Mouse (Mus musculus) lung, adult 2 months (tissue): Measurements from ENCODE around the gene Cwc27. TPM values are rescaled to one million over a fixed set of nuclear protein-coding genes. Genes with fewer than 3 reads are reported as not detected.

ENCODE experiments used
- DNase-seq: peaks from one replicate; pipeline ENCODE4 v3.0.0; 2022
- H3K4me1 ChIP-seq: fragments of 200-500 bp; 2 replicates; pipeline ENCODE4 v1.6.1; 2011; ENCODE audit warnings: low read length; ENCODE audit not compliant: control insufficient read depth, insufficient read depth
- H3K4me3 ChIP-seq: fragments of 200-500 bp; replicated peaks from 2 replicates; pipeline ENCODE3; 2011; ENCODE audit warnings: low read depth, mild to moderate bottlenecking, control low read depth, low read length; ENCODE audit errors: extremely low read depth
- CTCF ChIP-seq: fragments of 200-500 bp; IDR thresholded peaks from 2 replicates; pipeline ENCODE4 v1.5.1; 2011; ENCODE audit warnings: mild to moderate bottlenecking, low read length, control low read depth; ENCODE audit not compliant: insufficient read depth
- POLR2A ChIP-seq: fragments of 200-500 bp; IDR thresholded peaks from 2 replicates; pipeline ENCODE4 v1.6.1; 2011; ENCODE audit warnings: low read depth, mild to moderate bottlenecking, control low read depth, low read length, borderline replicate concordance; ENCODE audit errors: extremely low read depth
- WGBS: fragments of 180-500 bp; shearing (Covaris S2); methylation state at CpG from one replicate; pipeline ENCODE4 v1.1.7; 2018; 5-methylcytosine and 5-hydroxymethylcytosine counted together
- polyA plus RNA-seq: library from polyadenylated mRNA; depleted of rRNA; stranded (reverse); fragments of >200 nt; gene quantifications from 2 replicates; pipeline ENCODE4 v1.2.3, GENCODE M21; 2012

Cwc27 gene
- polyA plus RNA-seq, 1 experiment, result 2.4 TPM

DNA sequence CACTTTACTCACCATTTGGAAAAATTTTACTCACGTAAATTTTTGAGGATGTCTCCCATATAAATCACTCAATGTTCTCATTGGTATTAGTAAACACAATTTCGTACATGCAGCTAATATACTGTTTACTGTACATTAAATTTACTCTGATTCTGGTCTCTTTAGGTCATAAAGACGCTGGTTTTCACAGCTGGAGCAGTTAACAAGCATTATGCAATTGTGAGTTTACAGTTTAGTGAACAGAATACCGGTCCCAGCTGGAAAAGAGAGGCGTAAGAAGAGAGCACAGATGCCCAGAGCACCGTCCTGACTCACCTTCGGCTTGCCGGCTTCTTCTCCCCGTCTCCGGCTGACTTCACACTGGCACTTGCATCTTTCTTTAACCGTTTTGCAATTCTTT lies 24.8 kb downstream of the Cwc27 start, which contains the start of gene Srek1ip1:
Gene Srek1ip1, plus strand, starts transcription at position 301 of the 400 bp plus-strand sequence.
- Histone ChIP-seq H3K4me3 (no peak within 1 kb of the TSS), H3K4me1 (no peaks in the 10 kb centered on the region; the same call in 1 of the 2 replicates)
- no peak for DNase-seq
- no peak for TF ChIP-seq POLR2A
- no peak for TF ChIP-seq CTCF
- 90% methylated on average over 11 of the region's 11 CpGs for WGBS

DNA sequence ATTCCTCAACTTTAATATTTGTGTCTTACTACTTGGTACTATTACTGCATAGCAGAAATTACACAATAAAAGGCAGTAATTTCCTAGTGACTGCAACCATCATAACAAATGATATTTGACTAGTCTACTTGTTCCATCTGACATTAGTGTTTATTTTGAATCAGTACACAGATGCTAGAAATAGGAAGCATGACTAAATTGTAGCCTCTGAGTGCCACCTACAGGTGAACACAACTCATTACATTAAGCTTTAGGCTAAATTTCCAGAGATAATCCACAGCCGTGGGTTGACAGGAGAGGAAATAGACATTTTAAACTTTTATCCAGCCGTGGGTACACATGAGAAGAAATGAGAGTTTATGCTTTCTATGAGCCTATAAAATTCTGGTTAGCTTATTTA lies 27.3 kb downstream of the Cwc27 start:
- no peak overlapping the region for H3K4me3 ChIP-seq
- 10% methylated on average over 2 of the region's 2 CpGs for WGBS
- no peaks in the 10 kb centered on the region for H3K4me1 ChIP-seq
- TF ChIP-seq CTCF (peak; percentile 32; the same call in 1 of the 2 replicates), POLR2A (no peak)
- no peak for DNase-seq

DNA sequence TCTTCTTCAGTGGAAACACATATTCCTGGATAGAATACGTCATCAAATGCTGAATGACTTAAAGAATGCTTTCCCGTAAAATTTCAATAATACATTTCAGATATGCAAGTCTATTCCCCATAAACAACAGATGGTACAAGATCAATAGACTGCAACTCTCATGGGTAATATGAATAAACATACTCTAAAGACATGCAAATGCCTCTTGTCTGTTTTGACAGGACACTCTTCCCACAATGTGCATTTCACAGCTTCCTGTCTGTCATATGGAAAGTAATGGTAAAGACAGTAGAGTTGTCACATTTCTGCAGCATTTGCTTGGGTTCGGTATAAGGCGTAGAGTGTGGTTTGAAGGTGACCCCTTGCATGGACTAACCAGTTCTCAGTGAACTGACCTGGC lies 29.7 kb downstream of the Cwc27 start:
- WGBS, result 95% methylated on average over 4 of the region's 4 CpGs

DNA sequence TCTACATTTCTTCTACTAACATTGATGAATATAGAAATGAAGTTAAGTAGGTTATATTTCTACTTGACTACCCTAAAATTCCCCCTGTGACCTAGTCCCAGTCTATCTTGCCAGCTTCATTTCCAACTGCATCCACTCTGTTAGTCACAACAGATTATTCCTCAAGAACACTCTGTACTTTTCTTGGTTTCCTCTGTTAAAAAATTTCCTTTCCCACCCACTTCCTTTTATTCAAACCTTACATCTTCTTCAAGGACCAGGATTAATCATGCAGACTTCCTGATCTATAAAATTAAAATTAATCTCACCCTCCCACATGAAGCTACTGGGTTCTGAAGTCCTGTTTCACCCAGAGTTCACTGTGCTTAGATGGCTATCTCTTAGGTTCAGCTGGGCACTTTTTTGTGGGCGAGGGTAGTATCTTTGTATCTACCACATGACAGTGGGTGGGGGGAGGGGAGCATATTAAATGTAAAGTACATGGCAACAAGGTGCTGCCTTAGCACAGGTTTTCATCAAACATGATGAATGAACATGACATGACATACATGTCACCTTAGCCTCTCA lies 37.8 kb downstream of the Cwc27 start:
- WGBS, result 52% methylated on average over 1 of the region's 1 CpGs
- TF ChIP-seq POLR2A (no peak), CTCF (no peak)
- no peak for DNase-seq

More for the DNA sequence above, 29.7 kb downstream of the Cwc27 start:
- TF ChIP-seq POLR2A, result no peak
- TF ChIP-seq CTCF, result no peak
- Histone ChIP-seq H3K4me3 (no peak overlapping the region), H3K4me1 (no peaks in the 10 kb centered on the region)
- DNase-seq, result no peak

DNA sequence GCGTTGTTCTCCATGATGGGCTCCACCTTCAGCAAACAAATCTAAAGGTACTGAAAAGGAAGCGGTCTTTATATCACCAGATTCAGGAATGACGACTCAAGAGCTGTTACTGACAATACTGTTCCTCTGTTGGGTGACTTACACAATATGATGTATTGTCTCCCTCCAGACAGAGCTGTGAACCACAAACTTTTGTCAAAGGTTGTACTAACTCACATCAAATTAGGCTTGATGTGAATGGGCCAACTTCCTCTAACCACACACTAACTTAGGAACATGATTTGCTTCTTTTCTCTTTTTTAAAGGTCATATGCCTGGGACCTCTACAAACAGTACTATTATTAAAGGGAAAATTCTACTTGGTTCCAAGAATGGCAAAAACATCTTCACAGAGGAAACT lies 53.7 kb downstream of the Cwc27 start:
- TF ChIP-seq CTCF (no peak), POLR2A (no peak)
- 50% methylated on average over 3 of the region's 3 CpGs for WGBS
- no peak overlapping the region for H3K4me3 ChIP-seq
- no peak for DNase-seq
- no peaks in the 10 kb centered on the region for H3K4me1 ChIP-seq

More for the DNA sequence above, 37.8 kb downstream of the Cwc27 start:
- no peaks in the 10 kb centered on the region for H3K4me1 ChIP-seq
- no peak overlapping the region for H3K4me3 ChIP-seq

DNA sequence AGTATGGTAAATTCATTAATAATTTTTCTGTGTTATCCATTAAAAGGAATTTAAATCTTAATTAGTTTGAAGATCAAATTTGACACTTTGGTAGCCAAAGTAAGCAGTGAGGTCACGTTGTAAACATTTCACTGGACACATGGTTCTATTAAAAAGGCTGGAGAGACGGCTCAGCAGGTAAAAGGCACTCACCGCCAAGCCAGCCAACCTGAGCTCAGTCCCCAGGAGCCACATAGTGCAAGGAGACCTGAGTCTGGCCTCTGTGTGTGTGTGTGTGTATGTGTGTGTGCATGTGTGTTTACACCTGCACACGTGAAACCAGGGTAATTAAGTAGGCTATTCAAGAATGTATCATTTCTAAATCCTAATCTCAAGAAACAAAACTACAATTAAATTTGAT lies 54.5 kb downstream of the Cwc27 start:
- Histone ChIP-seq H3K4me1 (no peaks in the 10 kb centered on the region), H3K4me3 (no peak overlapping the region)
- 93% methylated on average over 4 of the region's 4 CpGs for WGBS
- DNase-seq, result no peak
- TF ChIP-seq POLR2A (no peak), CTCF (no peak)

DNA sequence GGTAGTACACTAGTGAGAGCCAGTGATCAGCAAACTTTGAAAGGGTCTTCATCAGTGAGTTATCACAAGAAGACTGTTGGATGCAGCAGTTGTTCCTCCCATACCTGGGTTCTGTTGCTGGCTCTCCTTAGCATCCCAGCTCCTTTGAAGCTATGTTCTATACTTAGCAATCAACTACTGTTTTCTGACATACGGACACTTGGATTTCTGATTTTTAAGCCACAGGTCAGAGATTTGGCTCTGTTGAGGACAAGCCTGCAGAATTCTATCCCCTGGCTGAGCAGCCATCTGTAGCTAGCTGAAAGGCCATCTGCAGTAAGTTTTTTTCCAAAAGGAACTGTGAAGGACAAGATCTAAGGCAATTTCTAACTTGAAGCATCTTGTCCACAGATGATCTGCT lies 57.6 kb downstream of the Cwc27 start:
- Histone ChIP-seq H3K4me1 (no peaks in the 10 kb centered on the region), H3K4me3 (no peak overlapping the region)
- TF ChIP-seq CTCF, result no peak
- TF ChIP-seq POLR2A, result no peak
- 100% methylated on average over 1 of the region's 1 CpGs for WGBS
- DNase-seq, result no peak

DNA sequence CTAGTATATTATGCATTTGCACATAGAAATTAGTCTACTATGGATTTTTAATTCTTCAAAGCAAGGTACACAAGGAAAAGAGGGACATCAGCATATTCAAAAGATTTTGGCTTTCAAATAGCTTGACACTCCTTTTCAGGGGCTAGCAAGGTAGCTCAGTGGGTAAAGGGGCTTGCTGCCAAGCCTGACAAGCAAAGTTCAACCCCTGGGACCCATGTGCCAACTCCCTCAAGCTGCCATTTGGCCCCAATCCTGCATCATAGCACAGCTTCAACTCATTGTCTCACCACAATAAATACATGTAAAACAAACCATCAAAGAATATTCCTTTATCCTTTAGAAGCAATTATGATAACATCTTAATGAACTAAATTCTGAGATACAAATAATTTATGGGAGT lies 69.9 kb downstream of the Cwc27 start:
- no peak for DNase-seq
- Histone ChIP-seq H3K4me3 (no peak overlapping the region), H3K4me1 (no peaks in the 10 kb centered on the region)
- no peak for TF ChIP-seq CTCF
- TF ChIP-seq POLR2A, result no peak

DNA sequence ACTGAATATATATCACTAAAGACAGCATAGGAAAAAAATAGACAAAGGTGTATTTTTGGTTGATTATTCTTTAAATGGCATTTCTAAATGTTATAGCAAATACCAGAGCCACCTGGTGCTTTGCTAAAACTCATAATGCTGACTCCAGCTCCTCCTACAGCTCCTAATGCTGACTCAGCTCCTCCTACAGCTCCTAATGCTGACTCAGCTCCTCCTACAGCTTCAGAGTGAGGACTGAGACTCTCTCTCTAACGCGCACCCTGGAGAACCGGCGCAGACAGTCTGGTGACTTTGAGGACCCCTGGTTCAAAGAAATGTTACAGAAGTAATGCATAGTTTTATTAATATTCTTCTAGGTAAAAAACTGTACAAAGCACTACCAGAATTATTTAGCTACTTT lies 74.1 kb downstream of the Cwc27 start:
- no peaks in the 10 kb centered on the region for H3K4me1 ChIP-seq
- DNase-seq, result no peak
- H3K4me3 ChIP-seq, result no peak overlapping the region
- WGBS, result 95% methylated on average over 4 of the region's 4 CpGs
- no peak for TF ChIP-seq CTCF
- TF ChIP-seq POLR2A, result no peak

DNA sequence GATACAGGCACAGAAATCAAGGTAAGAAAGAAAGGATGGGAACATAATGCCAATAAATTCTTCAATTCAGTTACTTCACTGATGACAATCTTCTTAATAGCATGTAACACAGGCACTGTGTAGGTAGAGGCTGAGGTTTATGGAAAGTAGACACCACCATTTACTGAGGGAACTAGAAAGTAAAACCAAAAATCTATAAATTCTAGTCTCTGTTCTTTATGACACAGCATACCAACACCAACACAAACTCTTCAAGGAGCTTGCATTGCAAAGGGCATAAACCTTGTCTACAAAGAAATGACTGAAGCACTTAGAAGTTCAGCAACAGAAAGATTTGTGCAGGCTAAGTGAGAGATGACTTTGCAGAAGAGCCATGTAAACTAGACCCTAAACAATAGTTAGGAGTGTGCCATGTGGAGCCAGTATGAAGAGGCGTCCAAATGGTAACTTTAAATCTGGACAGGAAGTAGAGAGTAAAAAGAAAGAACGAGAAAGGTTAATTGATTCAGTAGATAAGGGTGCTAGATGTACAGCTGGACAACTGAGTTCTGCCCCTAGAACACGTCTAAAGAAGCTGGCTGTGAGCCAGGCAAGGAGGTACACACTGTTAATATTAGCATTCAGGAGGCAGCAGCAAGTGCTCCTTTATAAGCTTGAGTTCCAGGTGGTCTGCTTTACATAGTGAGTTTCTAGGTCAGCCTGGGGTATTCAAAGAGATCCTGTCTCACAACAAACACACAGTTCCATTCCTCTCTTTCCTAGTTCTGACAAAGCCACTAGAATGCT lies 87.5 kb downstream of the Cwc27 start:
- Histone ChIP-seq H3K4me1 (no peaks in the 10 kb centered on the region), H3K4me3 (no peak overlapping the region)
- no peak for DNase-seq
- 32% methylated on average over 3 of the region's 3 CpGs for WGBS
- TF ChIP-seq CTCF, result no peak
